Mouse (Mus musculus) cerebellum, adult 11 months (tissue): ENCODE data around the gene Myzap.

Experiments used
- DNase-seq: peaks from one replicate; pipeline ENCODE4 v3.0.0; 2022

The Myzap gene

GRCm38 (mm10) chr9:71475536-71475935 is 116.6 kb downstream of the Myzap start:
- no peak for DNase-seq

GRCm38 (mm10) chr9:71467434-71467833 is 124.7 kb downstream of the Myzap start:
- DNase-seq: no peak

- no peak for DNase-seq
These were observed 126.0 kb downstream of the Myzap start for GRCm38 (mm10) chr9:71466111-71466510.

- no peak for DNase-seq
These were observed 129.0 kb downstream of the Myzap start for GRCm38 (mm10) chr9:71463072-71463667.

- no peak for DNase-seq
These were observed 135.4 kb downstream of the Myzap start for GRCm38 (mm10) chr9:71456738-71457137.
